ENCODE assay signal across 9 mouse cellular contexts in genomic region chr12:112660576-112661326, GRCm38 (mm10). TPM values are rescaled to one million over a fixed set of nuclear protein-coding genes. Genes with fewer than 3 reads are reported as not detected.
DNase-seq lines count a peak whose midpoint lies in the region; ATAC-seq lines count a peak whose summit lies in the region.
"Had no signal": no experiment of that assay in that cellular context is flagged by ENCODE, and none has a peak within 500 bp of the region (broad histone marks: within the 10 kb centered on the region; RNA-seq: fewer than 3 reads in every experiment).

No protein-coding gene starts in this region.

- peak; percentile 82 for ATAC-seq in heart, embryonic 16.5 days (replicated peaks; ENCODE audit: extremely low read depth, insufficient read depth, low FRiP score)
- ATAC-seq in forebrain, embryonic 14.5 days = peak; percentile 41
- ATAC-seq in liver, embryonic 16.5 days (ENCODE audit: low read depth) = 0 out of 2 replicates have a peak, but pooled peaks have one; percentile 5
- ATAC-seq in monocyte, adult 5-6 weeks (replicated peaks; ENCODE audit: insufficient number of reproducible peaks, low FRiP score, low TSS enrichment, poor library complexity, severe bottlenecking) = no peak

- H3K4me3 ChIP-seq in heart, embryonic 16.5 days (ENCODE audit: low read length) = no peak overlapping the region
- no peak overlapping the region for H3K4me3 ChIP-seq in forebrain, embryonic 14.5 days (ENCODE audit: low read depth, low read length)
- H3K4me3 ChIP-seq in liver, embryonic 16.5 days (ENCODE audit: low read depth, low read length) = no peak overlapping the region

- no peaks in the 10 kb centered on the region for H3K27me3 ChIP-seq in heart, embryonic 16.5 days (ENCODE audit: control insufficient read depth, insufficient read depth, low read length)
- H3K27me3 ChIP-seq in forebrain, embryonic 14.5 days (replicated peaks; ENCODE audit: control insufficient read depth, insufficient read depth, low read length) = no peaks in the 10 kb centered on the region
- H3K27me3 ChIP-seq in liver, embryonic 16.5 days (ENCODE audit: control insufficient read depth, insufficient read depth, low read depth, low read length) = no peaks in the 10 kb centered on the region

- H3K9me3 ChIP-seq in heart, embryonic 16.5 days (replicated peaks; ENCODE audit: control insufficient read depth, low read length) = no peaks in the 10 kb centered on the region
- no peaks in the 10 kb centered on the region for H3K9me3 ChIP-seq in forebrain, embryonic 14.5 days (replicated peaks; ENCODE audit: control insufficient read depth, low read length)
- H3K9me3 ChIP-seq in liver, embryonic 16.5 days (replicated peaks; ENCODE audit: control insufficient read depth, low read length) = no peaks in the 10 kb centered on the region

- no peak for DNase-seq in heart, adult 18-20 months
- peak; percentile 78 for DNase-seq in NIH3T3 (ENCODE audit: low read depth)
- peak; percentile 91 for DNase-seq in forebrain, embryonic 14.5 days (ENCODE audit: low spot score)
- DNase-seq in B cell, adult 2 months = no peak
- no peak for DNase-seq in gastrocnemius, adult 8-10 months (ENCODE audit: low spot score in 2 of 2)
- DNase-seq: thymus, postnatal 25 days had no signal

- H3K4me1 ChIP-seq in heart, embryonic 16.5 days (ENCODE audit: control insufficient read depth, insufficient read depth, low read length) = peaks cover 61% of the 10 kb centered on the region
- H3K4me1 ChIP-seq in forebrain, embryonic 14.5 days (ENCODE audit: control insufficient read depth, insufficient read depth, low read length) = peaks cover 46% of the 10 kb centered on the region
- H3K4me1 ChIP-seq in liver, embryonic 16.5 days (ENCODE audit: control insufficient read depth, low read depth, low read length) = no peaks in the 10 kb centered on the region

- peak overlapping the region; percentile 93 for H3K27ac ChIP-seq in heart, embryonic 16.5 days (ENCODE audit: low read length)
- H3K27ac ChIP-seq in forebrain, embryonic 14.5 days (ENCODE audit: low read depth, low read length) = peak overlapping the region; percentile 77
- H3K27ac ChIP-seq in liver, embryonic 16.5 days (ENCODE audit: low read length) = no peak overlapping the region

- H3K36me3 ChIP-seq in heart, embryonic 16.5 days (ENCODE audit: control insufficient read depth, insufficient read depth) = peaks cover 48% of the 10 kb centered on the region
- H3K36me3 ChIP-seq in forebrain, embryonic 14.5 days (ENCODE audit: control insufficient read depth, insufficient read depth, low read length) = peaks cover 79% of the 10 kb centered on the region
- H3K36me3 ChIP-seq in liver, embryonic 16.5 days (ENCODE audit: control insufficient read depth, insufficient read depth) = peaks cover 26% of the 10 kb centered on the region

- peak overlapping the region; percentile 45 for H3K4me2 ChIP-seq in heart, embryonic 16.5 days (ENCODE audit: low read depth, low read length)
- H3K4me2 ChIP-seq in forebrain, embryonic 14.5 days (ENCODE audit: low read length) = peak overlapping the region; percentile 32
- no peak overlapping the region for H3K4me2 ChIP-seq in liver, embryonic 16.5 days (ENCODE audit: low read depth, low read length)

- WGBS in heart, embryonic 16.5 days = 24% methylated on average over 5 of the region's 5 CpGs
- WGBS in forebrain, embryonic 14.5 days = 19% methylated on average over 5 of the region's 5 CpGs
- 65% methylated on average over 5 of the region's 5 CpGs for WGBS in liver, embryonic 16.5 days (ENCODE audit: insufficient replicate concordance)

- peak overlapping the region; percentile 63 for H3K9ac ChIP-seq in heart, embryonic 16.5 days (ENCODE audit: low read length)
- peak overlapping the region; percentile 40; the same call in 1 of the 2 replicates for H3K9ac ChIP-seq in forebrain, embryonic 14.5 days (ENCODE audit: low read length)
- no peak overlapping the region for H3K9ac ChIP-seq in liver, embryonic 16.5 days (ENCODE audit: low read depth, low read length)

RNA-seq across cellular contexts. Expression of gene Akt1, which starts 13.9 kb away (rescaled TPM):
- polyA plus RNA-seq in heart, embryonic 16.5 days (2015; fragmentation: Nextera tagmentation; extraction: Ambion mirVana) = 51.4 and 56.7 TPM in 2 replicates
- 100 to 1,000 TPM; 182 to 193 TPM for total RNA-seq in heart, adult 18-20 months (2021)
- polyA plus RNA-seq in forebrain, embryonic 14.5 days (2014; fragmentation: Nextera tagmentation; extraction: Ambion mirVana) = 61.7 and 65.4 TPM in 2 replicates
- polyA plus RNA-seq in liver, embryonic 16.5 days (2015; fragmentation: Nextera tagmentation; extraction: Ambion mirVana) = 8.6 and 8.9 TPM in 2 replicates
- total RNA-seq in monocyte, adult 5-6 weeks (2017) = 151 to 190 TPM (median 176 TPM) in 3 replicates
- 10 to 100 TPM; 41.6 to 42.5 (median 42.0) TPM for total RNA-seq in gastrocnemius, adult 8-10 months (2022)

RNA-seq across cellular contexts. Expression of gene Siva1, which starts 16.3 kb away (rescaled TPM):
- 117 and 139 TPM in 2 replicates for polyA plus RNA-seq in heart, embryonic 16.5 days (2015; fragmentation: Nextera tagmentation; extraction: Ambion mirVana)
- total RNA-seq in heart, adult 18-20 months (2021) = 10 to 100 TPM; 31.7 to 35.2 TPM
- polyA plus RNA-seq in forebrain, embryonic 14.5 days (2014; fragmentation: Nextera tagmentation; extraction: Ambion mirVana) = 94.1 and 155 TPM in 2 replicates
- polyA plus RNA-seq in liver, embryonic 16.5 days (2015; fragmentation: Nextera tagmentation; extraction: Ambion mirVana) = 84.7 and 89.5 TPM in 2 replicates
- 73.4 to 154 TPM (median 84.8 TPM) in 3 replicates for total RNA-seq in monocyte, adult 5-6 weeks (2017)
- total RNA-seq in gastrocnemius, adult 8-10 months (2022) = 10 to 100 TPM; 22.2 to 26.3 (median 24.3) TPM

RNA-seq across cellular contexts. Expression of gene Zbtb42, which starts 17.9 kb away (rescaled TPM):
- 4.9 and 6.9 TPM in 2 replicates for polyA plus RNA-seq in heart, embryonic 16.5 days (2015; fragmentation: Nextera tagmentation; extraction: Ambion mirVana)
- 1 to 10 TPM; 3.6 to 4.9 TPM for total RNA-seq in heart, adult 18-20 months (2021)
- polyA plus RNA-seq in forebrain, embryonic 14.5 days (2014; fragmentation: Nextera tagmentation; extraction: Ambion mirVana) = 1.0 and 1.8 TPM in 2 replicates
- 0.88 and 1.5 TPM in 2 replicates for polyA plus RNA-seq in liver, embryonic 16.5 days (2015; fragmentation: Nextera tagmentation; extraction: Ambion mirVana)
- total RNA-seq in monocyte, adult 5-6 weeks (2017) = 4.3 to 8.3 TPM (median 5.6 TPM) in 3 replicates
- under 1 TPM; 0.48 to 0.90 (median 0.58) TPM for total RNA-seq in gastrocnemius, adult 8-10 months (2022)

RNA-seq across cellular contexts. Expression of gene Adssl1, which starts 40.9 kb away (rescaled TPM):
- polyA plus RNA-seq in heart, embryonic 16.5 days (2015; fragmentation: Nextera tagmentation; extraction: Ambion mirVana) = 108 and 118 TPM in 2 replicates
- 100 to 1,000 TPM; 192 to 206 TPM for total RNA-seq in heart, adult 18-20 months (2021)
- 2.0 and 2.1 TPM in 2 replicates for polyA plus RNA-seq in forebrain, embryonic 14.5 days (2014; fragmentation: Nextera tagmentation; extraction: Ambion mirVana)
- 12.4 and 14.0 TPM in 2 replicates for polyA plus RNA-seq in liver, embryonic 16.5 days (2015; fragmentation: Nextera tagmentation; extraction: Ambion mirVana)
- total RNA-seq in monocyte, adult 5-6 weeks (2017) = 81.5 to 125 TPM (median 102 TPM) in 3 replicates
- total RNA-seq in gastrocnemius, adult 8-10 months (2022) = 1,000 to 10,000 TPM in 3 of 4 experiments, 100 to 1,000 TPM in 1; 952 to 1,087 (median 1,016) TPM

RNA-seq across cellular contexts. Expression of gene Cep170b, which starts 59.5 kb away (rescaled TPM):
- polyA plus RNA-seq in heart, embryonic 16.5 days (2015; fragmentation: Nextera tagmentation; extraction: Ambion mirVana) = 4.3 and 5.1 TPM in 2 replicates
- 10 to 100 TPM; 10.1 to 11.1 TPM for total RNA-seq in heart, adult 18-20 months (2021)
- polyA plus RNA-seq in forebrain, embryonic 14.5 days (2014; fragmentation: Nextera tagmentation; extraction: Ambion mirVana) = 10.3 and 15.7 TPM in 2 replicates
- 2.8 and 3.6 TPM in 2 replicates for polyA plus RNA-seq in liver, embryonic 16.5 days (2015; fragmentation: Nextera tagmentation; extraction: Ambion mirVana)
- 0.29 to 0.43 TPM in 2 of 3 replicates, not detected in the other for total RNA-seq in monocyte, adult 5-6 weeks (2017)
- 10 to 100 TPM in 3 of 4 experiments, 1 to 10 TPM in 1; 9.8 to 18.4 (median 12.5) TPM for total RNA-seq in gastrocnemius, adult 8-10 months (2022)

Comparison
In these comparisons a context has a peak if more than half of its experiments do, and no peak if none do; other contexts are left out.
1. DNase-seq: peak in NIH3T3 (single experiment) and forebrain, embryonic 14.5 days (single experiment); none in heart, adult 18-20 months (0 of 2), B cell, adult 2 months (0 of 2) and gastrocnemius, adult 8-10 months (0 of 2).